Mouse (Mus musculus): ENCODE measurements around the gene Sncg. TPM values are rescaled to one million over a fixed set of nuclear protein-coding genes. Genes with fewer than 3 reads are reported as not detected.

Sncg gene
- not detected for total RNA-seq (2023)

DNA sequence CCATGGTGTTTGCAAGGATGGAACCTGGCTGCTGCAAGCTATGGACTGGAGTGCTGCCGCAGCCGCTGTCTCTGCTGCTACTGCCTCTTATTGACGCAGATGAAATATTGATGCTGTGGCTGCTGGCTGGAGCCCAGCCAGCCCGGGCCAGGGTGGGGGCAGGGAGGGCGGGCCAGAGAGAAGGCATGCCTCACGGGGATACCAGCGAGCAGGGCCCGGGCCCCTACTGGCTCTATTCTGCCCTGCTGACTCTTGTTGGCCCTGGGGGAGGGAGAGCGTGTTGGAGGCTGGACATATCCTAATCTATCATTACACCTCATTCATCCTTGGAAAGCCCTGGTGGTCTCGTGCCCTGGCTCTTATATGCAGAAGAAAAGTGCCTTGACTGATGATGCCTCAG, at the start of gene Sncg:
TSS of gene Sncg (minus strand) at position 213 of the 400 bp plus-strand sequence.

GRCm38 (mm10) chr14:34375415-34375904, 871 bp upstream of the Sncg start, which contains the start of gene Mmrn2:
Gene Mmrn2, plus strand, starts transcription at chr14:34375465.

DNA sequence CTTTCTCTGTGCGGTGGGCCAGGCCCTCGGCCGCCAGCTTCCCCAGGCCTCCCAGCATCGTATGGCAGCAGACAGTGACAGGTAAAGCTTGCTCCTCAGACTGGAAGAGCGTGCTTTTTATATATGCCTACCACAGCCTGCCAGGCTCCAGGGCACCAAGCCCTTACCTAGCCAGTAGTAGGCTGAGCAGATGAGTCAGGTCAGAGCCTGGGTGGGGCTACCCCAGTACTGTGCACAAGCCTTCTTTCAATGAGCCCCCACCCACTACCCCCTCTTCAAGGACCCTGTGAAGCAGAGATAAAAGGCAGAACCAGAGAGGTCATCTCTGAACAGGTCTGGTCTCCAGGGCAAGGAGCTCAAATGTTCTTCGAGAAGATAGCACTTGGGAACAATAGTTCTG, 19.3 kb downstream of the Sncg start, which contains the start of gene Fam25c:
TSS of gene Fam25c (minus strand) at position 133 of the 400 bp plus-strand sequence.

Other genes starting within 250 kb of the Sncg start
- not detected for gene Npy4r, start 222.3 kb downstream of the Sncg start, total RNA-seq (2023)
- gene Gprin2, start 173.1 kb downstream of the Sncg start, total RNA-seq (2023), result not detected
- gene Syt15, start 155.2 kb downstream of the Sncg start, total RNA-seq (2023), result not detected
- 22.7 TPM for gene Shld2, start 64.3 kb downstream of the Sncg start, total RNA-seq (2023)
- gene Glud1, start 64.1 kb downstream of the Sncg start, total RNA-seq (2023), result 139 TPM
- not detected for gene Fam25c, start 19.4 kb downstream of the Sncg start, total RNA-seq (2023)
- gene Mmrn2, start 676 bp upstream of the Sncg start, total RNA-seq (2023), result 0.24 TPM
- 1.8 TPM for gene Bmpr1a, start 128.6 kb upstream of the Sncg start, total RNA-seq (2023)
- gene 9230112D13Rik, start 148.0 kb upstream of the Sncg start, total RNA-seq (2023), result not detected
- not detected for gene Ldb3, start 213.9 kb upstream of the Sncg start, total RNA-seq (2023)
- not detected for gene Opn4, start 225.4 kb upstream of the Sncg start, total RNA-seq (2023)